Mouse (Mus musculus) embryo, embryonic 11.5 days (tissue): ENCODE measurements around the gene Scn11a.

ENCODE experiments used
- DNase-seq: peaks from one replicate; pipeline ENCODE4 v3.0.0-alpha.2; 2012; ENCODE audit warnings: low read depth, low spot score

Gene Scn11a

GRCm38 (mm10) chr9:119795254-119795912 is 29.9 kb downstream of the Scn11a start:
- DNase-seq: no peak

GRCm38 (mm10) chr9:119794470-119794869 is 30.8 kb downstream of the Scn11a start:
- DNase-seq: no peak

- no peak for DNase-seq
These were observed 32.8 kb downstream of the Scn11a start for GRCm38 (mm10) chr9:119792505-119792904.

DNA sequence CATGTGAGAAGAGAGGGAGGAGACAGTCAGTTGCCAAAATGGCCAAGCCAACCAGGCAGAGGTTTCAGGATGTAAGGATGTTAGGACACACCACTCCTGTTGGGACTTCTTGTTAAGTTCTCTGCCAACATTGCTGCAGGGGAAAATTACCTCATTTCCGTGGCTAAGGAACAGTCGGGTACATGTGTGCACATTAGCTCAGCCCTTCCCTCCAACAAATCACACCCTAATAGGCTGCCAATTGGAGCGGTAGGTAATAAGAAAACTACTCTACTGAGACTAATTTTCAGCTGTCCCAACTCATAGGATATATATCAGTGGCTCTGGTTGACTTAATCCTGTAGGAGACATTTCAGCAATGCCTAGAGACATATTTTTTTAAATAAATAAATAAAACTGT is 44.4 kb downstream of the Scn11a start:
- DNase-seq: no peak

- DNase-seq: no peak
These were observed 48.6 kb downstream of the Scn11a start for GRCm38 (mm10) chr9:119776661-119777060.

- DNase-seq: peak; percentile 9
These were observed 56.7 kb downstream of the Scn11a start for GRCm38 (mm10) chr9:119768585-119768984.

- no peak for DNase-seq
These were observed 65.0 kb downstream of the Scn11a start for GRCm38 (mm10) chr9:119760226-119760625.

DNA sequence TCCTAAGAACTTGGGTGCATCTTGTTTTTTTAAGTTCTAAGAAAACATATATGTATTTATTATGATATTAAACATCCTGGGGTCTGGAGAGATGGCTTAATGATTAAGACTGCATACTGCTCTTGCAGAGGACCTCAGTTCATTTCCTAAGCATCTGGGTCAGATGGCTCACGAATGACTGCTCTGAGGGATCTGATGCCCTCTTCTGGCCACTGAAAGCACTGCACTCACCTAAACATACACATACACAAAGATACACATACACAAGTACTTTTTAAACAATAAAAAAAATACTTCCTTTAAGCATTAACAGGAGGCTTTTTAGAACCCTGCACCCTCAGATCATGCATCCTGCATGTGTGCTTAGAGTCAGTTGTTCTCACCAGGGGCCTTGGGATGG is 65.8 kb downstream of the Scn11a start:
- DNase-seq: no peak

DNA sequence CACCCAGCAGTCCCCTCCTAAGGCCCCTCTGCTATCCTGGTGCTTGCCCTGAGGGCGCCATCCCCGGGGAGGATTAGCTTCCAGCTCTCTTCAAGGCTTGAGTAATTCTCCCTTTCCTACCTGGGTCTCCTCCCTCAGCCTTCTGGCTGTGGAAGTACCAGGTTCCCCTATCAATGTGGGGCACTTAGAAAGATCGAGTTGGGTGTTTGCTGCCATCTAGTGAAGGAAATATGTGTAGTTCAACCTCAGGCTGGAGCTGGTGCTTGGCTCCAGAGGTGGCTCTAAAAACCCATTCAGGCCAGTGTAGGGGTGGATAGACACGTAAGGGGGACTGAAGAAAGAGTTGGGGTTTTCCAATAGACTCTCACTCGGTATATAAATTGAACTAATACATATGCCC is 73.7 kb downstream of the Scn11a start:
- DNase-seq: peak; percentile 29

DNA sequence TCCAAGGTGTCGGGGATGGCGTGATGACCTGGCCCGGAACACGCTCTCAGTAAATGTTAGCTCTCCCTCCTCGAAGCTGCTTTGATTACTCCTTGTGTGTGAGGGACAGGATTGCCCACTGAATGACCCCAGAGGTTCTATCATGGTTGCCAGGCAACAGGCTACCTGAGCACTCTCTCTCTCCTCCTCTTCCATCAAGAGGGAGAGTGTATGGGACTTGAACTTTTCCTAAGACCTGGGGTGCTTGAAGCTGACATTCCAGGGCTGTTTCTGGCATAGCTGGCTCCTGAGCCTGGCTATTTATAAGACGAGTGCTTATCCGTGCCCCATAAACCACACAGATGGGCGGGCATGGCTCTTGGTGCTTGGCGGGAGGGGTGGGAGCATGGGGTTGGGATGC is 76.1 kb downstream of the Scn11a start:
- DNase-seq: no peak

DNA sequence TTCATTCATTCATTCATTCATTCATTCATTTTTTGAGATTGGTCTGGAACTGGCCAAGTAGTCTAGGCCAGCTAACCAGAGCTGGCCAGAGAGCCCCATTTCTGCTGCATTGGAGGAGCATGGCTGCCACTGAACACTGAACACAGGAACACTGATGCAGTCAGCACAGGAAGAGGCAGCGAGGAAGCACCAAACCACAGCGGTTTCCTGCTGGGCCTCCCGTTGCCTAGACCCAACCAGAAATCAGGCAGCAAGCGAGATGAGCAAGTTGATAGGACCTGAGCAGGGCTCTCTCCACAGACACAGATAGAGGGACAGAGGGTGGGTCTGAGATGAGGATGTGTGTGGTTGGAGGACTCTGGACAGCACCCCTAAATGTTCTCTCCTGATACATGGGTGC is 81.4 kb downstream of the Scn11a start:
- no peak for DNase-seq

DNA sequence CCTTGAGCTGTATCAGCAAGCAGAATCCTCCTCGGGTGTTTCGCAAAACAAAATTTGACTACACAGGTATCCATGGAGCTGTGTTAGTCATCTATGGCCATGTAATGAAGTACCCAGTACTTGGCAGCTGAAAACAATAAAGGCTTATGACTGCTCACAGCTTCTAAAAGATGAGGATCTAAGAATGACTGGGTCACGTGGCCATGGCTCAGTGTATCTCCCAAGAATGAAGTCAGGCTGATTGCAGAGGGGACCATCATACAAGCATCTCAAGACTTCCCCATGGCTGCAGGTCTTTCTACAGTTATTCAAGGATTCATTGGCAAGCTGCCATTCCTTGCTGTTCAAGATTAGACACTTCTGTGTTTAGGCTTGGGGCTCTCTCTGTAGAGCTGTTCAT is 81.9 kb downstream of the Scn11a start:
- no peak for DNase-seq

DNA sequence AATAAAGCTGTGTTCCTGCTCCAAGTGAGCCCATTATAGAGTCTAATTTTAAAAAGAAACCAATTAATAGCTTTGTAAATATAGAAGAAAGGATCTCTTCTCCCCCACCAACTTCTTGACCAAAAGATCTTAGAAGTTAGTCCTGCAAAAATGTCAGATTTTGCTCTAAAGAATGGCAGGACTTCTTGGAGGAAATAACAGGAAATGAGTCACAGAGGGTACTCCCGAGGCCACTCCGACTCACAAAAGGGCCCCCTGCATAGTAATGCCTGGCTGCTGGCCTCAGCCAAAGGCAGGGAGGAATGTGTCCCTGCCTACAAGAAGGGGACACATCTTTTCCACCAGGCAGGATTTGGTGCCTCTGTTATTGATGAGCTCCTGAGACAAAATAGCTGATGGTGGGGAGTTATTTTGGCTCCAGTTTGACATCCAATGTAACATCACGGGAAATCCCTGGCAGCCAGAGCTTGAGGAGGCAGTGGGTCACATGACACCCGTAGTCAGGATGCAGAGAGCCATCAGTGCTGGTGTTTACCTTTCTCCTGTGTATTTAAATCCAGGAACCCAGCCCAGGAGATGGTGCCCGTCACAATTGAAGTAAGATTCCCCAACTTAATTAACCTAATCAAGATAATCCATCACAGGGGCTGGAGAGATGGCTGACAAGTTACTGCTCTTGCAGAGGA is 84.0 kb downstream of the Scn11a start:
- DNase-seq: no peak

- DNase-seq: no peak
These were observed 96.7 kb downstream of the Scn11a start for GRCm38 (mm10) chr9:119728412-119729097.

GRCm38 (mm10) chr9:119726990-119727389 is 98.3 kb downstream of the Scn11a start:
- no peak for DNase-seq

GRCm38 (mm10) chr9:119725293-119725862 is 99.9 kb downstream of the Scn11a start:
- no peak for DNase-seq

DNA sequence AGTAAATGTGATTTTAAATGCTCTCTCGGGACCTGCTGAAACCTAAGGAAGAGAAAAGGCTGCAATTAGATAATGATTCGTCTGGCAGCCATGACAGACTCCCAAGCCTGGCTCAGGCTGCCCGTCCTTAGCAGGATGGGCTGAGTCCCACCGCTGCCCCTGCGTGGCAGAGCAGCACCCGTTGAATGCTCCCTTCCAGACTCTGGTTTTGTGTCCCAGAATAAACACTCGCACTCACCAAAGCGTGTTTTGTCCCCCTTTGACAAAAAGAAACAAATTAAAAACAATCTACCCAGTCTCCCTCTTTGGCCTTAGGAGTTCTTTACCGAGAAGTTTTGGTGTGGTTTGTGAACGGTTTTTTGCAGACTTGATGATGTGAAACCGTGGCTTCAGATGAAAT is 106.0 kb downstream of the Scn11a start, which contains the start of gene Scn10a:
Scn10a (minus strand) TSS at position 101 of the 400 bp plus-strand sequence.
- DNase-seq: no peak

DNA sequence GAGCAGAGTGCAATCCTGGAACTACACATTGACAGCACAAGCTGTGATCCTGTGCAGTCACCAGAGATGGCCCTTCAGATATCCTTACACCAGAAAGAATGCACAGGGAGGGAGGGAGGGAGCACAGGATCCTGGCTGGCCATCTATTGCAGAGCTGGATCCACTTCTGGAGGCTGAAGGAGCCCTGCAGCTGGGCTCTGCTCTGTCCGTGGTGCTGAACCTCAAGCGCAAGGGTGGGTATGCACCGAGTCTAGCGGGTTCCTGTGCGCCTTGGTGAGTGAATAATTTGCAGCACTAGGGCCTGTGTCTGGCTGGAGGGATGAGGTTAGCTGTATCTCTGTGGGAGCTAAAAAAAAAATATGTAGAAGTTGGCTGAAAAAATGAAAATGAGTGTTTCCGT is 118.6 kb downstream of the Scn11a start:
- DNase-seq: peak; percentile 83
